Mouse (Mus musculus): ENCODE data around the gene Uvrag.

The Uvrag gene

DNA sequence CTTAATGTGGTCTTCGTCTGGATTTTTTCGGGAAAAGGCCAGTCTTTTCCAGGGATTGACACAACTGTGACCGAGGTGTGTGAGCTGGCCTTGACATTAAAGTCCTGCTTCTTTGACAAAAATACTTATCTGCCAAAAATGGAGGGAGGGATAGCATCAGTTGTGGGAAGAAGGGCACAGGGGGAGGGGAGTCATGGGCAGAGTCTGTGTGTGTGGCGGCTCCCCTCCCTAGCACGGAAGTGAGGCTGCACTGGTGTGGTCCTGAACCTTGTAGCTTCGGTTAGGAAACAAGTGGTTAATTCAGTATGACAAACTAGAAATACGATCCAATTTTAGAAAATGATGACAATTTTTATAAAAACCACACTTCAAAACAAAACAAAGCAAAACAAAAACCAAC is 202.3 kb downstream of the Uvrag start:
- in situ Hi-C loops (cut with MboI, MseI): no loop called here

DNA sequence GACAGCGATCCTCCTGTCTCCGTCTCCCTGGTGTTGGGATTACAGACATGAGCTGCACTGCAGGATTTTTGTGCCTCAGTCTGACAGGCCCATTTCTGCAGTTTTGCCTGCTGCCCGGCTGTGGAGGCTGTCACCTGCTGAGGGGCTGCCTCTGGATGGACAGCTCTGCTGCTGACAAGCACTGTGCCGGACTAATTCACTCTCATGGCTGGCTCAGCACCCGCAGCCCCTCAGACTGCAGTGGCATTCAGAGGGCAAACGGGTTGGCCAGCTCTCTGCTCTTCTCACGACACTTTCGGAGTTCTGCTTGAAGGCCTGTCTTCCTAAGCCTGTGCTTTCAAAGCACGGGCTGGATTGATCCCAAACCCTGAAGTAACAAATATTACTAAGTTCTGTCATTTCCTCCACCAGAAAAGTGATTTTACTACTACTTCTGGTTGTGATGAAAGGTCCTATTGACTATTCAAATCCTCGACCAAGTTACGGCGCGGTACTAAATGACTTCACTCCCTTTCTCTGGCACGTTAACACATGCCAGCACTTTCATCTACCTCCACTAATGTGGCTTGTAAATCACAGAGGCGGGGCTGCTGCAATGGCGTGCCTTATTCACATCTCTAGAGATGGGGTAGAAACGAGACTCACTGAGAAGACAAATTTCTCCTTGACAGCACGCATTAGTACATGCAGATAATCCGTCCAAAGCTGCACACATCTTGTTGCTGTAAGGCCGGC is 203.7 kb downstream of the Uvrag start:
- in situ Hi-C loops (cut with MboI, MseI): no loop called here

DNA sequence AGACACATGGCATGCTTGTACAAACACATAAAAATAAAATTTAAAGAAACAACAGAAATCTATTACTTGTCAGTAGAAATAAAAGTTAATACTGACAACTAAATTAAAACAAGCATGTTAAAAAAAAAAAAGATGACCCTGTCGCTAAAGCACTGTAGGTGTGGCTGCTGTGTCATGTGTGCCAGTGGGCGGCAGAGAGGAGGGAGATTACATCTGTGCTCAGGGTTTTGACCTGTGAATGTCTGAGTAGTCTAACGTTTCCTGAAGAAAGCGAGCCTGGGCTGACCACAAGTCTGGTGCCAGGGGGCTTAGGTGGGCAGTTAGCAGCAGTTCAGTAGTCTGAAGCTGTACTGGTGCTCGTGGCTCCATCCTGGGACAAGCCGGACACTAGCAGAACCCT is 205.2 kb downstream of the Uvrag start:
- in situ Hi-C loops (cut with MboI, MseI): no loop called here

DNA sequence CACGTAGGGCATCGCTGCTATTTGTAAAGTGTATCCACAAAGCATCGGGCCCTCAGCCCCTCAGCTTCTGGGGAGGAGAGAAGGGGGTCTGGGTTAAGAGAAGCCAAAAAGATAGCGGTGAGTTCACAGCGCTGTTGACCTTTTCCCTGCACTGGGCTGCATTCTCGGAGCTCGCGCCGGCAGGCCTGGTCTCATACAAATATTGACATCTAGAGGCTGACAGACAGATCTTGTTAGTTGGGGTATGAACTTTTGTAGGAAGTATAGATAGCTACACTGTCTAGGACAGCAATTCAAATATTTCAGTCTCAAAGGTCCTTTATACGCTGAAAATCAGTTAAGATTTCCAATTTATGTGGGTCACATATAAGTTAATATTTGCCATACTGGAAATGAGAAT is 205.7 kb downstream of the Uvrag start:
- in situ Hi-C loops (cut with MboI, MseI): no loop called here

DNA sequence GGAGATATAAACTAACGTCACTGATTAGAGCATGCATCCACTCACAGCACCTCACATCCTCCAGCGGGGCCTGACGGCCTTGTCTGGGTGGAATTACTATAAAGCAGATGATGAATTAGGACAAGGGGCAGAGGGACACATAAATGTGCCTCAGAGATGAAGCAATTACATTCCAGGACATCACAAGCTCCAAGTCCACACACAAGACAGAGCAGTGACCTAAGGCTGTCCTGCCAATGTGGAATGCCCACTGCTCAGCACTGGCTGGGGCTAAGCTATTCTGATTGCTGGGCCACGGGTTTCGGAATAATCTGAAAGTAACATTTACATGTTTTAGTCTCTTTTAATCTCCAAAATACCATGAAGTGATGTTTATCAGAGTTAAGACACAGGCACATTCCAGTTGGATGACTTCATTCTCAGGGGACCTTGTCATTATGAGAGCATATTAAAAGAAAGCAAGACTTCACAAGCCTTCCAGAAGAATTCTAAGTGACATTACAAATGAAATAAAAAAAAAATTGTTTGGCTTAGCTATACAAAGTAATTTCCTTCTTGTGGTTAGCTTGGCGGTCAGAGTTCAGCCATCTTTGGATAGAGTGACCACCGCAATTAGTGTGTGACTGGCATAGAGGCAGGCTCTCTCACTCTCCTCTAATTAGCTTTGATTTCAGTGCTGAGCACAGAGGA is 212.5 kb downstream of the Uvrag start:
- in situ Hi-C loops (cut with MboI, MseI): no loop called here

DNA sequence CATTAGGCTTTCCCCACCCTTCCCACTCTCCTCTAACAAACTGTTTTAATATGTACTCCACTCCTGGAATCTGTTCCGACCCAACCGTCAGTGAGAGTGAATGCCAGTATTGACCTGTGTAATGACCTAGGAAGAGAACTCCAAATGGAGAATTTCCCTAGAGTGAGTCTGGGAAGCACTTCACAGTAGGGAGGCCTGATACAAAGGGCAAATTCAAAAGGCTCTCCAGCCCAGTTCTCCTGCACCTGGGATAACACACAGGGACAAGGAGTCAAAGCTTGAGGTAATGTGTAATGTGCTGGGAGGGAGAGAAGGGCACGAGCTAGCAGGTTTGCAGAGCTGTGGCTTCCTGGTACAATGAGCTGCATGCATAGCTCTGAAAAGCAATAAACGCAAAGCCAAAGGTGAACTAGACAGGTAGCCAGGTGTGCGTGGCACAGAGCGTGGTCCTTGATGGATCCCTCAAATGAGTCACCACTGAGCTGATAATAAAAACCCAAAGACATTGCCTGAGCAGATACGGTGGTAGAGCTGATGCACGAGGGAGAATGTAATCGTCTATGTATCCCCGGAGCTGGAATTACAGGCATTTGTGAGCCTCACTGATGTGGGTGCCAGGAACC is 213.9 kb downstream of the Uvrag start:
- in situ Hi-C loops (cut with MboI, MseI): no loop called here

DNA sequence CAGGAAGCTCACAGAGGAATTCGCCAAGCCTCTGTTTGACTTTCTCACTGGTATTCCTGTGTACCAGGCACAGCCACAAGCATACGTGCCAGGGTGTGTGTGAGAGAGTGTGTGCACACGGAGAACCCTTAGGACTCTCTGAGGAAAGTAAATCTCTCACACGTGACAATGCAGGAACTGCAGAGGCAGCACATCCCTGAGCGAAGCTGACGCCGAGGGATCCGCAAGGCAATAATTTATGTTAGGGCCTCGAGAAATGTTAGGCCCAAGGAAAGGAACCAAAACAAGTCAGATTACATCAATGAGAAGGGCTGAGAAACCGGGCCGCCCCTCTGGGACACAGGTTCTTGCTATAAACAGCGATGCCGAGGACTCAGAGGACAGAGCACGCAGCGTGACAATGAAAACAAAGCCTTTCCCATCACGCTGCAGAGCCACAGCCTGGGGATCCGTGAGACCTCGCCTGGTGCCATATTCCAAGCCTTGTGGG is 216.5 kb downstream of the Uvrag start:
- in situ Hi-C loops (cut with MboI, MseI): no loop called here

DNA sequence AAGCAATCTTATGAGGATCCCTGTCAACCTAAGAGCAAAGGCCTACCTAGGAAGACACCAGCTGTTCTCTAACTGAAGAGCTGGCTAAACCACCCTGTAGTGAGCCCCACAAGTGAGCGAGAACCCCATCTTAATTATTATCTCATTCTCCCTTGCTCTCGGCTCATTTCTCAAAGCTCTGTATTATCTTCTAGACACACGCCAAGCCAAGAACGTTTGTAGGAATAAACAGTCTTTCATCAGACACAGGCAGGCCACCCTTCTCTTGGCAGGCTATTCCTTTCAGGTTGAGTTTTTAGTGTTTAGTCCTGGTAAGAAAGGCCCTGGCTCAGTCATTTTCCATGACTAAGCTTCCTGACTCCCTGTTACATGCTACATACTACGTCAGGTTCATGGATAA is 218.0 kb downstream of the Uvrag start:
- in situ Hi-C loops (cut with MboI, MseI): no loop called here

DNA sequence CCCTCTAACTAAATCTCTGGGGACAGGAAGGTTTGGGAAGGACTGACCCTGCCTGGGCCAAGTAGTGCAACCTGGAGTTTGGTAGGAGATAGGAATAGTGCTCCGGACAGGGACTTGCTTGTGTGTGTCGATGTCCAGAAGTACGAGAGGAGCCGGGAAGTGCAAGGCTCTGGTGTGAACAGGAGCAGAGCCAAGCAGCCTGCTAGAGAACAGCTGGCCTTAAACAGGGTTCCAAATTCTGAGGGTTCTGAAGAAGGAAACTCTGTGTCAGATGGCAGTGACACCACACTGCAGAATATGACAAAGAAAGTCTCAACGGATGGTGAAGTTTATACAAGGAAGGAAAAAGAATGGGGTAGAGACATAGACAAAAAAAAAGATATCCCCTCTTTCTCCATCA is 223.5 kb downstream of the Uvrag start:
- in situ Hi-C loops (cut with MboI, MseI): no loop called here

DNA sequence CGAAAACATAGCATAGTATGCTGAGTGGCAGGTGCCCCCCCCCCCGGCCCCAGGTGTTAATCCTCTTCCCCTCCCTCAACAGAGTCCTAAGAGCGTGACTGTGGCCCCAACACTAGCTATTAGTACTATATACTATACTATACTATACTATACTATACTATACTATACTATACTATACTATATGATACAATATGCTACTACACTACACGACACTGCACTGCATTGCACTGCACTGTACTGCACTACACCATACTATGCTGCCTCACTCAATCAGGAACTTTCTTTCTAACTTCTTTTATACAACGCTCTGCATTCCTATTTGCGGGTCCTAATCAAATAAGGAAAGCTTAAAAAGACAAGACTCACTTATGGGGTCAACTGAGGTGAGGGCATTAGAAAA is 224.4 kb downstream of the Uvrag start:
- in situ Hi-C loops (cut with MboI, MseI): no loop called here

DNA sequence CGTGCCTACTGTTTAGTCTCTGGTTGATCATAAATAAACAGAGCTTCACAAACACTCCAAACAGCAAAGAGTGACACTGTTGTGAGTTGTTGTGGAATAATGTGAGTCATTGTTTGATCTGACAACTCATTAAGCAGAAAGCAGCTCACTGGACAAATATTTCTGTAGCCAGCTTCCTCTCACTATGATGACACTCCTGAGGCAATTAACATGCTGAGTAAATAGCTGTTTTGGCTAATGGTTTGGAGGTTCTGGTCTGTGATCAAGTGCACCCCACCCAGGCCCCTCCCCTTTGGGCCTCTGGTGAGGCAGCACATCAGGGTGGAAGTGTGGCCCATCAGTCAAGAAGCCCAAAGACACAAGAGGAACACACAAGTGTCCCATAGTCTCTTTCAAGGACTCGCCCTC is 228.0 kb downstream of the Uvrag start:
- in situ Hi-C loops (cut with MboI, MseI): no loop called here

DNA sequence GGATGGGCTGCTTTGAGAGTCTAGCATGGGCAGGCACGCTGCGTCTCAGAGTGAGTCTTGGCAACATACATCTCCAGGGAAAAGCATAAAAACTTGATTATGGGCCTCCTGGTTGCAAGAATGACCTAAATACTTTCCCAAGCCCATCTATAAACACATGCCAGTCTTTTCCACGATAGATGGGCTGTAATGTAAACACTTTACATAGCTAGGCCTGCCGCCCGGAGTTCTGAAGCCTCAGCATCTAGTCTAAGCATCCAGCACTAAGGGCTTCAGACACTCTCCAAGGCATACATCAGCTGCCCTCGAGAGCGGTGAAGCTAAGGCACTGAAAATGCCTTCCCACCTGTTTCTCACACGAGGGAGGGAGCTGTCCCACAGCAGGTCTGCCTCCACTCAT is 229.7 kb downstream of the Uvrag start:
- in situ Hi-C loops (cut with MboI, MseI): no loop called here

DNA sequence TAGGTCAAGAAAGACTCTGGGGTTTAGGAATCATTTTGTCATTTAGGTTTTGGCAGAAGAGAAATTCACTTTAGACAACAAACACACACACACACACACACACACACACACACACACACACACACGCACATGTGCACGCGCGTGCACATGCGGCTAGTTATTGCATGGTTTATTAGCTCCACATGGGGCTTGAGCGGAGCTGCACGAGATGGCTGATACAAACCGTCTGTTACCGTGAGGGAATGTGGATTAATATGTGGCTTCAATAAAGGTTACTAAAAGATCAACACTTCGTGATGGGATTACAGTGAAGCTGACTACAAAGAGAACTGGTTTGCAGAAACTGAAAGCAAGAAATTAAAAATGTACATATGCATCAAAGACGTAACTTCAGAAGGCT is 230.2 kb downstream of the Uvrag start:
- in situ Hi-C loops (cut with MboI, MseI): no loop called here

DNA sequence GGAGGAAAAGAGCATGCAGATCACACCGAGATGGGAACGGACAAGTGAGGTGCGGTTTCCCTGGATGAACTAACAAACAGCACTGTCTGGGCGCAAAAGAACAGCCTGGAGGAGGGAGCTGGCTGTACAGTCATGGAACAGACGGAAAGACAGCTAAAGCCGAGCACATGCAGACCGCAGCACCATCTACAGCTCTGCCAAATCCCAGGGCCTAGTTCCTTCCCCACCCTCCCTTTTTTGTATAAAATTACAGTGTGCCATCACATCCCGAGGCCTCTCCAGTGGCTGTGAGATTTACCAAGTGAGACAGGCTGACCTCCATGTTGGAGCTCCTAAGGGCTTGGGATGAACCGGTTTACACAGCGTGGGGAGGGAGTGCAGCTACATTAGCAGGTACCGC is 230.8 kb downstream of the Uvrag start:
- in situ Hi-C loops (cut with MboI, MseI): no loop called here

DNA sequence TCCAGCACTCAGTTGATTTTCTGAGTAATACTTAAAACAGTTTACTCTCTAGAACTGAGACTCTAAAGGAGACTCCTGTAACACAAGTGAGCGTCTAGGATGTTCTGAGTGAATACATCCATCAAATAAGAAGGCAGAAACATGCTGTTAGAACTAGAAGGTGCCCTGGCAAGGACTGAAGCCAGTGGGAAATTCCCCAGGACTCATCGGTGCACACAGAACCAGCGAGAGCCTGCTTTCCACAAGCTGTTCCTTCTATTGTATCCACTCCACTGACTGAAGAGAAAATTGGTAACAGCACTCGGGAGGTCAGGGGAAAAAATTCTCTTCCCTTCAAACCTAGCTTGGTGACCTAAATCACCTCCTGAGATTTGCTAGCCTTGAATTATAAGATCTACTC is 233.5 kb downstream of the Uvrag start:
- in situ Hi-C loops (cut with MboI, MseI): no loop called here

DNA sequence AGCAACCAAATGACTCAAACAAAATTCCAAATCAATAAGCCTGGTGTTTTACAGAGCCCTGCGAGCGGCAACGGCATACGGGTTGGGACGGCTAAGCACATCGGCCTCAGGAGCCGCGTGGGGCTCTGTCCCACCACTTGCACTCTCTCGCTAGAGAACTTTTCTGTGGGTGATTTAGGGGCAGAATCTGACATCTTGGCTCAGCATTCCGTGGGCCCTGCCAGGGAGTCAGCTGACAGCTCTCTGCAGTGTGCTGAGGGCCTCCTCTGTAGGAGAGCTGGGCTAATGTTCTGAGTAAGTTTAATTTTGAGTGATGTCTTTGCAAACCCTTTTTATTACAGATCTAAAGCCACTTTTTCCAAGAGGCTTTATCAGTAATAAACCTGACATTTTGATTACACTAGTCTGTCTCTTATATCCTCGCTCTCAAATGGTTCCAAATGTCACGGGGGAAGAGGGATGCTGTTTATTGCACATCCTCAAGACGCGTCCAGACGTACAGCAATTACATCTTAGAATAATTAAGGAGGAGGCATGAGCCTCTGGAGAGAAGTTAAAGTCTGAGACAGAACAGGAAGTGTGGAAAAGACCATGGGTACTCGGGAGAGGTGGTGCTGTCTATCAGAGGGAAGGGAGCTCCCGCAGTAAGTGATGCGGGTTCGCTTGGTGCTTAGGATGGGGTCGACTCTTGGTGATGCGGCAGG is 236.1 kb downstream of the Uvrag start:
- in situ Hi-C loops (cut with MboI, MseI): no loop called here

DNA sequence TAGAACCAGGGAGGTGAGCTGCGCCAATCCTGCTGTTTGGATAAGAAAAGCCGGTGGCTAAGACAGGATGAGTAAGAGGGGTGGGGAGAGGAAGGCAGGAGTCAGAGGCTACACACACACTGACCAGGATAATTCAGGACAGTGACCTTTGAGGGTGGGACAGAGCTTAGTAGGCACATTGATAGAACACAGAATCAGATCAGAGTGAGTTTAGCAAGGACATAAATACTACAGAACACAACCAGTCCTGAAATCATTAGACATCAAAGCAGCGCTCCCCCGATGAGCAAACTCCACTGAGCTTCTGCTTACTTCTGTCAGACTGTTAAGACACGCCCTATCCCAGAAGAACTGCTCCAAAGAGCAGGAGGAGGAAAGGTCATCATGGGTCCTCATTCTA is 237.1 kb downstream of the Uvrag start:
- in situ Hi-C loops (cut with MboI, MseI): no loop called here

DNA sequence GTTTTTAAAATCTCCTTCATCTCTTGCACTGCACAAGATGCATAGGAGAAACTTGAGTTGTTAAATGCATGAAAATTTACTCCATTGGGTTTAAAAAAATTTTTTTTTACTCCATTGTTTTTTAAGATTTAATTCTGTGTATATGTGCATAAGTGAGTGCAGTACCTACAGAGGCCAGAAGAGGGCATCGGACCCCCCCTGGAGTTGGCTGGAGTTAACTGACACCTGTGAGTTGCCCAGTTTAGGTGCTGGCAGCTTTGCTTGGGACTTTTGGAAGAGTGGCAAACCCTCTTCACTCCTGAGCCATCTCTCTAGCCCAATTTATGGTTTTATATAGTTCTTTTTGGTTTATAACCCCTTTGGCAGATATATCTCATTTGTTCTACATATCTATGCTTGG is 239.8 kb downstream of the Uvrag start:
- in situ Hi-C loops (cut with MboI, MseI): no loop called here

DNA sequence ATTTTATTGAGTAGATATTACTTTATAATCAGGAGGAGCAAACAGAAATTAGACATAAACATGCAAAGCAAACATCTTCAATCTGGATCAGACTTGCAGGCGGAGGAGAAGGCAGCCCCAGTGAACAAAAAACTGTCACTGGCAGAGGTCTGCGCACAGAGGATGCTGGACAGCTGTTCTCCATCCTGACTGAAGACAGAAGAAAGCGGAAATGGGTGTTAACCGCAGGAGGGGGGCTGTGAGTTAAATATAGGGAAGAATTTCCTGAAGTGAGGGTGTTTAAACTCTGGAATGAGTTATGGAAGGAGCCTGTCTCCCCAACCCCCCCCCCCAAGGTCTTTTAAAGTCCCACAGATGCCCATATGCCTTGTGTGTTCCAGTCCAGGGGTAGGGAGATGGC is 241.1 kb downstream of the Uvrag start:
- in situ Hi-C loops (cut with MboI, MseI): no loop called here

DNA sequence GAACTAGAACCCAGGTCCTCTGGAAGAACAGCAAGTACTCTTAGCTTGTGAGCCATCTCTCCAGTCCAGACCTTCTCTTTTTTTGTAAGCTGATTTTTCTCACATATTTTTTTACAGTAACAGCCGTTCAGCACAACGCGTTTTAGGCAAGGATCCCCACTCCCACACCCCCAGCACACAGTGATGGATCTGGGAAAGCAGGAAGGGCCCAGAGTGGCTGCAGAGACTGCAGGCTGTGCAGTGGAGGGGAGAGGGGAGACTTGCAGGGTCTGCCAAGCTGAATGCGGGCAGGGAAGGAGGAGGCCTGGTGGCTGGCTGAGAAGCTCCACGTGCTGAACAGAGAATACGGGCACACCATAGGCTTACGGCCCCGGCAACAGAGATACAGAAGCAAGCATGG is 243.6 kb downstream of the Uvrag start:
- in situ Hi-C loops (cut with MboI, MseI): no loop called here

DNA sequence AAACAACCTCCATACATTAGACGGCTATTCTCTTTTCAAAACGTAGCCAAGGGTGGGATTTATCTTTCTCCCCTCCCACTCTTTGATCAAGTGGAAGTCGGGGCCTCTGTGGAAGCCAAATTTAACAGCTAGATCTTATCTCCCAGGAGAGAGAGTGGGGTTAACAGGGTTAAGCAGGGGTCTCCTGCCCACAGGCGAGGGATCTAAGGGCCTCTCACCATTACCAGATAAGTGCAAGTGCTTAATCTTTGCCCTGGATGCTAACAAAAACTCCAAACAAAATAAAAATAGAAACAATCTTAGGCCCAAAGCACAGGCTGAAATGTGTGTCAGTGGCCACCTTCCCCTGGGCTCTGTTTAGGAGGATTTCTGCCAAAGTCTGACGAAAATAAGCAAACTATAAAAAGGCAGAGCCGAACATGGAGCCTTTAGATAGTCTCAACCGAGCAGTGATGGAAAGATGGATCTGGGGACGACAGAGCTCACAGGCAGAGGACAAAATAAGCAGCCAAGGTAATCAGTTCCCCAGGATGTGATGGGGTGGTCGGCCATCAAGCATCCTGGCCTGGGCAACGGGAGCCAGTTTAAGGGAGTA is 245.3 kb downstream of the Uvrag start:
- in situ Hi-C loops (cut with MboI, MseI): no loop called here

DNA sequence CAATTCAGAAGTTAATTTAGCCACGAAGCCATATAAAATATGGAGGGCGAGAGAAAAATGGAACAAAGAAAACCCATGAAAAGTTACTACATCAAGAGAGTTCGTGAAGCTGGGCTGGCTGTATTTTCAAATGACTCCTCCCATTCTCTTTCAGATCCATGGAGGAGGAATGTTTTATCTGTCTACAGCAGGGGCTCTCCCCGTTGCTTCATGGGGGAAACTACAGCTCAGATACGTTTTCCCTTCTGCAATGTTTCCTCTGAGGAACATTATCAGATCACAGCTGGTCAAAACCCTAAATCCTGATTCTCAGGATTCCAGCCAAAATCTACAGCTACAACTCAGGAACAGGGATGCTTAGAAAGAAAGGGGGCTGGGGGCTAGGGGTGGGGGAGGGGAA is 246.2 kb downstream of the Uvrag start:
- in situ Hi-C loops (cut with MboI, MseI): no loop called here
